ENCODE assay signal across 8 mouse cellular contexts in genomic region chr7:111778789-111779503, GRCm38 (mm10). TPM values are rescaled to one million over a fixed set of nuclear protein-coding genes. Genes with fewer than 3 reads are reported as not detected.
DNase-seq lines count a peak whose midpoint lies in the region; ATAC-seq lines count a peak whose summit lies in the region.

No protein-coding gene starts in this region.

- peak overlapping the region; percentile 98 for H3K4me2 ChIP-seq in forebrain, embryonic 16.5 days (ENCODE audit: low read length)
- H3K4me2 ChIP-seq in intestine, embryonic 16.5 days (ENCODE audit: low read depth, low read length), result peak overlapping the region; percentile 96
- H3K4me2 ChIP-seq in liver, embryonic 12.5 days, result peak overlapping the region; percentile 69

- DNase-seq in heart, embryonic 10.5 days (ENCODE audit: low spot score), result no peak
- no peak for DNase-seq in heart, adult 8-10 months (ENCODE audit: low spot score)
- DNase-seq in retina, postnatal 1 day, result peak; percentile 49
- no peak for DNase-seq in gastrocnemius, postnatal 10 days

- peak overlapping the region; percentile 72 for H3K27ac ChIP-seq in heart, embryonic 10.5 days
- H3K27ac ChIP-seq in brown adipose tissue, adult 24 weeks (replicated peaks; ENCODE audit: low read depth, low read length), result peak overlapping the region; percentile 58
- no peak overlapping the region for H3K27ac ChIP-seq in forebrain, embryonic 16.5 days (ENCODE audit: low read length)
- H3K27ac ChIP-seq in intestine, embryonic 16.5 days (ENCODE audit: low read length), result no peak overlapping the region
- H3K27ac ChIP-seq in liver, embryonic 12.5 days, result no peak overlapping the region

- peaks cover 26% of the 10 kb centered on the region for H3K4me1 ChIP-seq in heart, embryonic 10.5 days
- peaks cover 17% of the 10 kb centered on the region; the same call in 1 of the 2 replicates for H3K4me1 ChIP-seq in brown adipose tissue, adult 24 weeks (ENCODE audit: control insufficient read depth, insufficient read depth, insufficient read length, low read length)
- H3K4me1 ChIP-seq in forebrain, embryonic 16.5 days (replicated peaks; ENCODE audit: control insufficient read depth, insufficient read depth, low read length), result peaks cover 21% of the 10 kb centered on the region
- peaks cover 5% of the 10 kb centered on the region for H3K4me1 ChIP-seq in intestine, embryonic 16.5 days (ENCODE audit: control insufficient read depth, insufficient read depth, low read length)
- H3K4me1 ChIP-seq in liver, embryonic 12.5 days, result peaks cover 14% of the 10 kb centered on the region; the same call in 1 of the 2 replicates

- peaks cover 45% of the 10 kb centered on the region for H3K27me3 ChIP-seq in heart, embryonic 10.5 days (ENCODE audit: insufficient read depth, poor library complexity, severe bottlenecking)
- no peaks in the 10 kb centered on the region; the same call in 1 of the 2 replicates for H3K27me3 ChIP-seq in forebrain, embryonic 16.5 days (replicated peaks; ENCODE audit: control insufficient read depth, insufficient read depth, low read length)
- no peaks in the 10 kb centered on the region for H3K27me3 ChIP-seq in intestine, embryonic 16.5 days (replicated peaks; ENCODE audit: control insufficient read depth, insufficient read depth, low read length)
- peaks cover 55% of the 10 kb centered on the region for H3K27me3 ChIP-seq in liver, embryonic 12.5 days (replicated peaks)

- ATAC-seq in forebrain, embryonic 16.5 days, result no peak
- ATAC-seq in intestine, embryonic 16.5 days, result no peak
- no peak for ATAC-seq in liver, embryonic 12.5 days

- peak overlapping the region; percentile 64 for H3K9ac ChIP-seq in forebrain, embryonic 16.5 days (replicated peaks; ENCODE audit: low read depth, low read length)
- H3K9ac ChIP-seq in intestine, embryonic 16.5 days (ENCODE audit: low read depth, low read length), result peak overlapping the region; percentile 66
- no peak overlapping the region for H3K9ac ChIP-seq in liver, embryonic 12.5 days

- 18% methylated on average over 27 of the region's 27 CpGs for WGBS in heart, embryonic 10.5 days
- 10% methylated on average over 27 of the region's 27 CpGs for WGBS in forebrain, embryonic 16.5 days
- 13% methylated on average over 27 of the region's 27 CpGs for WGBS in intestine, embryonic 16.5 days
- WGBS in liver, embryonic 12.5 days (ENCODE audit: insufficient replicate concordance), result 13% methylated on average over 27 of the region's 27 CpGs

- no peaks in the 10 kb centered on the region for H3K36me3 ChIP-seq in heart, embryonic 10.5 days
- H3K36me3 ChIP-seq in forebrain, embryonic 16.5 days (ENCODE audit: control insufficient read depth, insufficient read depth), result no peaks in the 10 kb centered on the region
- no peaks in the 10 kb centered on the region for H3K36me3 ChIP-seq in intestine, embryonic 16.5 days (ENCODE audit: control insufficient read depth, insufficient read depth, low read length)
- H3K36me3 ChIP-seq in liver, embryonic 12.5 days, result no peaks in the 10 kb centered on the region

- H3K4me3 ChIP-seq in heart, embryonic 10.5 days, result peak overlapping the region; percentile 66
- peak overlapping the region; percentile 73 for H3K4me3 ChIP-seq in brown adipose tissue, adult 24 weeks (ENCODE audit: insufficient read depth, low read depth, low read length)
- peak overlapping the region; percentile 61 for H3K4me3 ChIP-seq in forebrain, embryonic 16.5 days (replicated peaks; ENCODE audit: low read length)
- peak overlapping the region; percentile 58 for H3K4me3 ChIP-seq in intestine, embryonic 16.5 days (ENCODE audit: low read length)
- peak overlapping the region; percentile 45 for H3K4me3 ChIP-seq in liver, embryonic 12.5 days

- no peaks in the 10 kb centered on the region for H3K9me3 ChIP-seq in heart, embryonic 10.5 days
- no peaks in the 10 kb centered on the region for H3K9me3 ChIP-seq in forebrain, embryonic 16.5 days (ENCODE audit: control insufficient read depth, low read length)
- H3K9me3 ChIP-seq in intestine, embryonic 16.5 days (ENCODE audit: control insufficient read depth, low read length), result no peaks in the 10 kb centered on the region
- H3K9me3 ChIP-seq in liver, embryonic 12.5 days (replicated peaks), result no peaks in the 10 kb centered on the region

RNA-seq across cellular contexts. Expression of gene Galnt18, which starts 0.8 kb away (rescaled TPM):
- 5.4 and 8.2 TPM in 2 replicates for polyA plus RNA-seq in heart, embryonic 10.5 days (2016; fragmentation: Nextera tagmentation; extraction: Ambion mirVana)
- 10 to 100 TPM in 2 of 4 experiments, 1 to 10 TPM in 2; 7.4 to 10.8 (median 9.5) TPM for total RNA-seq in heart, adult 8-10 months (2022)
- polyA plus RNA-seq in brown adipose tissue, adult 24 weeks (2012; ENCODE audit: insufficient read depth, insufficient read length, missing spikeins), result 6.1 and 7.7 TPM in 2 replicates
- 12.0 and 13.6 TPM in 2 replicates for polyA plus RNA-seq in forebrain, embryonic 16.5 days (2015; fragmentation: Nextera tagmentation; extraction: Ambion mirVana)
- 17.6 and 18.7 TPM in 2 replicates for polyA plus RNA-seq in intestine, embryonic 16.5 days (2015; fragmentation: Nextera tagmentation; extraction: Ambion mirVana)
- 1.9 and 2.1 TPM in 2 replicates for polyA plus RNA-seq in liver, embryonic 12.5 days (2016; fragmentation: Nextera tagmentation; extraction: Ambion mirVana)
- total RNA-seq in gastrocnemius, postnatal 10 days (2021), result 10 to 100 TPM in 1 of 2 experiments, 1 to 10 TPM in 1; 9.6 to 10.0 TPM

Comparison
In these comparisons a context has a peak if more than half of its experiments do, and no peak if none do; other contexts are left out.
1. H3K27ac ChIP-seq: peak in heart, embryonic 10.5 days (single experiment) and brown adipose tissue, adult 24 weeks (single experiment); none in forebrain, embryonic 16.5 days (single experiment), intestine, embryonic 16.5 days (single experiment) and liver, embryonic 12.5 days (single experiment).
2. Peak in every context shown above with its lines, with median percentiles within 50 percentile points of each other: H3K4me3 ChIP-seq and H3K4me2 ChIP-seq.